Mouse (Mus musculus): ENCODE results near the gene Polr3gl.
A peak's percentile ranks its signal among the peaks of the same experiment; 100 is the strongest.
"Not testable (repeated sequence)": the region's sequence is repeated elsewhere in the genome, so short reads cannot be mapped to it uniquely, and the experiment has no call there.

The Polr3gl gene

DNA sequence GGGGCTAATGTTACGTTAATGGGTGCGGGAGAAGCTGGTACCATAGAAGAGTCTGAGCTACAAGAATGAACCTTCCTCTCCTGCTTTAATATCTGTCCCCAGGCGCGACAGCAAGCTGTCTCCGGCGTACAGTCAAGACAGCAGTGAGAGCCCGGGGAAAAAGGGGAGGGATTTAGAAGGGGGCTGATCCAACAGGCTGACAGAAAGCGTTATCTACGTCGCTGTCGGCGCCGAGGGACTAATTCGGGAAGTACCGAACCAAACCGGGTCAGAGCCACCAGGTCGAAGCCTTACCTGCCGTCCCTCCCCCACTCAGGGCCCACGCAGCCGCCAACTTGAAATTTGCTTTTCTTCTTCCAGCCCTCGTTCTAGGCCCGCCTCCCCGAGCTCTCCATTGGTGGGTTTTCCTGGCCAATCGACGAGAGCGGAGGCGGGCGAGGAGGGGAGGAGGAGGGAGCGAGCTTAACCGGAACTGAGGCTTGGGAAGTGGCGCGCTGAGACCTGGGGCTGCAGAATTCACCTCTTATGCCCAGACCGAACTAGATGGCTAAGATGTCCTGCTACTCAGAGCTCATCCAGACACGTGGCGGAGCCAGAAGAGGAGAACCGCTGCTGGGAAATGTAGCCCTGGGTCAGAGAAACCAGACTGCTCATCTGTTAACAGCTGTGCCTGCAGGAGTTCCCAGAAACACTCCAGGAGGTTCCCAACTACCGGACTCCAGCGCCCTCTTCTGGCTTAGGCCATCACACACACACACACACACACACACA is at the start of gene Polr3gl:
Gene Polr3gl (minus strand): TSS at position 392 of the 771 bp plus-strand sequence.
- peak; percentile 95 to 97 for DNase-seq

DNA sequence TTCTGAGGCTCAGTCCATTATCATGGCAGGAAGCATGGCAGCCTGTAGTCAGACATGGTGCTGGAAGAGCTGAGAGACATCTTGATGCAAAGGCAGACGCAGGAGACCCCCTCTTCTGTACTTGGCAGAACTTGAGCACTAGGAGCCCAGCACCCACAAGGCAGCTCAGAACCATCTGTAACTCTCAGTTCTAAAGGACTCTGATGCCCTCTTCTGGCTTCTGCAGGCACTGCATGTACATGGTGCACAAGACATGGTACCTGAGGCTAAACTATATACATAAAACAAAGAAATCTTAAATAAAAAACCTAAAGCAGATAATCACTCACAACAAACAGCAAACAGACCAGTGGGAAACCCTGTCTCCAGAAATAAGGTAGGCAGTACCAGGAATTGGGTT is 45.2 kb upstream of the Polr3gl start:
- peak; percentile 76 to 78 for DNase-seq

DNA sequence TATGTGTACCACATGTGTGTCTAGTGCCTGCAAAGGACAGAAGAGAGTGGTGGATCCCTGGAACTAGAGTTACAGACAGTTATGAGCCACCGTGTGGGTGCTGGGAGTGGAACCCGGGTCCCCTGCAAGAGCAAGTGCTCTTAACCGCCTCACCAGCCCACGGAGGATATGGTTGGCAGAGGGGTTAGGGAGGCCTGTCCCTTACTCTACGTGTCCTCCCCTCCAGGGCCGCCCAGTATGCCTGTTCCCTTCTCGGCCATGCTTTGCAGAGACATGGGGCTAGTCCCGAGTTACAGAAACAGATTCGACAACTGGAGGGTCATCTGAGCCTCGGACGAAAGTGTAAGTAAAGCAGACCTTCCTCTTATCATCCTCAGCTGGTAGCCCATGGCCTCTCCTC is 42.5 kb upstream of the Polr3gl start:
- peak in 1 of 2 experiments; percentile 12 for DNase-seq

DNA sequence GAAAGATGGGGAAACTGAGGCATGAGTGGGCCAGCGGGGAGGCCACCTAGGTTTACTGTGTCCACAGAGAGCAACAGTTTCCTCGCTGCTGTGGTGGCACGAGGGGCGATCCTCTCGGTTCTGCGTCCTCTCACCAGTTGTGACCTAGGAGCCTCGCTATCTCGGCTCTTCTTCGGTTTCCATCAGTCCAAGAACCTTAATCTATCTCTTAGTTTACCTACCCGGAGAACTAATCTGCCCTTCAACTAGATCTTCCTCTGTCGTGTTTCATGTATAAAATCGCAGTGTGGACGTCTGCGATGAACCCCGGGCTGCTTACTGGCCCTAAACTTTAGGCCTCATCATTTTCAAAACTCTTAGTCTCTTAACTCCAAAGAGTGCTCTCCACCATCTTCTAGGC is 41.9 kb upstream of the Polr3gl start:
- no peak for DNase-seq

DNA sequence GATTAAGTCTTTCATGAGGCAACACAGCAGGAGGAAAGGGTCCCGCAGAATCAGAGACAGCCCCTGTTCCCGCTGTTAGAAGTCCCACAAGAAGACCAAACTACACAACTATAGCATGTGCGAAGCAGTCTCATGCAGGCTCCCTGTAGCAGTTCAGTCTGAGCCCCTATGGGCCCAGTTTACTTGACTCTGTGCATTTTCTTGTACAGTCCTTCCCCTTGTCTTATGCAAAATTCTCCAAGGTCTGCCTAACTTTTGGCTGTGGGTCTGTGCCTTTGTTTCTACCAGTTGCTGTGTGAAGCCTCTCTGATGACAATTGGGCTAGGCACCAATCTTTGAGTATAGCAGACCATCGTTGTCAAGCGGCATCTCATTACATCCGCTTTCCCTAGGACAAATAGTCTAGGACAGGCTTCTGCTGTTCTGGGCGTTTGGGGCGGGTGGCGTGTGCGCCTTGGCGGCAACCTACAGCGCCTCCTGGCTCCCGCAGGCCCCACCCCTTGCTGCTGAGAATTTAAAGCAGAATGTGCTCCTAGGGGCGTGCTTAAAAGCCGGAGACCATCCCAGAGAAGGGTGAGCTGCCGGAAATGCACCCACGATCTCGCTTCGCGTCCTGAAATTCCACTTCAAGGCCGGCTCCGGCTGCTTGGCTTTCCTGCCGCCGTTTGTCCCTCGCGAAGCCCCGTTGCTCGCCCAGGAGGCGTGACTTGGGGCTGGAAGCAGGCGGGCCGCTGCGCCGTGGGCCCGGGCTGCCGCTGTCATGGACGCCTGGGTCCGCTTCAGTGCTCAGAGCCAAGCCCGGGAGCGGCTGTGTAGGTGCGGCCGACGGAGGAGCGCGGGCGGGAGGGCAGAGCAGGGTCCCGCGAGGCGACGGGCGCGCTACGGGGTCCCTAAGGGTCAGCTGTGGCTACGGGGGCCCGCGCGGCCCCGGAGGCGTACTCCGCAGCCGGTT is 41.2 kb upstream of the Polr3gl start, which contains the start of the genes Pex11b and Gm42957:
Gene Pex11b (plus strand): TSS at position 449 of the 952 bp plus-strand sequence.
Gene Gm42957 (plus strand): TSS at position 547 of the 952 bp plus-strand sequence.
- DNase-seq: peak; percentile 94 to 96

DNA sequence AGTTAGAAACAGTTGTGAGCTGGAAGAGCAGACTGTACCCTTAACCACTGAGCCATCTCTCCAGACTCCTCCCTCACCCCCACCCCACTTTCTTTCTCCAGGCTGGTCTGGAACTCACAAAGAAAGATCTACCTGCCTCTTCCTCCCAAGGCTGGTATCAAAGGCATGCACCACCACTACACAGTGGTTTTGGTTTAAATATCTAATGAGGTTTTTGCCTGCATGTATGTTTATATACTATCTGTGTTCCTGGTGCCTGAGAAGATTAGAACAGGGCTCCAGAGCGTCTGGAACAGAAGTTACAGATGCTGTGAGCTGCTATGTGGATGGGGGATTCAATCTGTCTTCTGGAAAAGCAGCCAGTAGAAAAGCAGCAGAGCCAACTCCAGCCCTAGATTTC is 40.0 kb upstream of the Polr3gl start:
- DNase-seq: no peak

DNA sequence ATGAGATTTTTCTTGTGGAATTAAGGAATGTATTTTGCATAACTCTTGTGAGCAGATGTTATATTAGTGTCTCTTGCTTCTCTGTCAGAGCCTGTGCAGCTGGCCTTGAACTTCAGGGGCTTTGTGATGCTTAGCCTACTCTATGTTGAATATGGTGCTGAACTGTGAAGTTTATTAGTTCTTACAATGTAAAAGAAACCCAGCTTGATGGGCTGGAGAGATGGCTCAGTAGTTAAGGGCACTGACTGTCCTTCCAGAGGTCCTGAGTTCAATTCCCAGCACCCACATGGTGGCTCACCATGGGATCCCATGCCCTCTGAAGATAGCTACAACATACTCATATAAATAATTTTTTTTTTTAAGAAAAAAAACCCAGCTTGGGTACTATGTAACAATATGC is 38.1 kb upstream of the Polr3gl start:
- no peak for DNase-seq

DNA sequence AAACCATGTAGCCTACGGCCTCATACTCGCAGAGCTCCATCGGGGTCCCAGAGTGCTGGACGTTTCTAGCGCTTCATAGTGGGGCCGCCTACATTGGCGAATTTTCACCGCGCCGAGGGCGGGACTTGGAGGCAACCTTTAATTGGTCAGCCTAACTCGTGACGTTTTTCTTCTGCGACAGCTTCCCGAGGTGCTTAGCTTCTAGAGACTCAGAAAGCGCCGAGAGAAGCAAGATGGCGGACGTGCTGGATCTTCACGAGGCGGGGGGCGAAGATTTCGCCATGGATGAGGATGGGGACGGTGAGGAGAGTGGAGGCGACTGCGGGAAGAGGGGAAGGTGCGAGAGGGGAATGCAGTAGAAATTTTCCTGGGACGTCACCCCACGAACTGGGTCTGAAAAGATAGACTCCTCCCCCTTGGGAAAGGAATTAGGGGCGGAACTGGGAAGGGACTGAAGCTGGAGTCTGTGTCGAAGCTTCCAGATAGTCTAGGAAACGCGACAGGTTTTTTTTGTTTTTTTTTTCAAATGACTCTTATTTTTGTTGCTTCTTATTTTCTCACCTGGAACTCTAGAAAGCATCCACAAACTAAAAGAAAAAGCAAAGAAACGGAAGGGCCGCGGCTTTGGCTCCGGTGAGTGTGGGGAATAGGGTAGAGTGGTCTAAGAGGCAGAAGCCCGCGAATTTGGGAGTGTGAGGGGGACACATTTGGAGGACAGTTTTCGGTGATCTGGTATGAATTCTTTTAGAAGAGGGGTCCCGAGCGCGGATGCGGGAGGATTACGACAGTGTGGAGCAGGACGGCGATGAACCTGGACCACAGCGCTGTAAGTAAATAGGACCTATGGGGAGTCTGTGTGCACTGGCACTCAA is 36.0 kb upstream of the Polr3gl start, which contains the start of gene Rbm8a:
Gene Rbm8a (plus strand): TSS at position 205 of the 872 bp plus-strand sequence.
- peak; percentile 96 to 97 for DNase-seq

DNA sequence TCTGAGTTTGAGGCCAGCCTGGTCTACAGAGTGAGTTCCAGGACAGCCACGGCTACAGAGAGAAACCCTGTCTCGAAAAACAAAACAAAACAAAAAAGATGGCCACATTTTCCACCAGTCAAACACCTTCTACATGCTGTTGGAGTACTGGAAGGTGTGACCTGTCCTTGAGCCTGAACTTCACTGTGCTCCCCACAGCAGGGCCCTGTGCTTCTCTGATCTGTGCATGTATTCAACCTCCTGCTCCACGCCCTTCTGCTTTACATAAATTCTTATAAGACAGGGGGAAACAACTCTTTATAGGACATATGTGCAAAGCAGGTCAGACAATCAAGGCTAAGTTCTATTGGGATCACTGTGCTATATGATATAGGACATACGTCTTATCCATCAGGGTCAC is 29.2 kb upstream of the Polr3gl start:
- no peak for DNase-seq

DNA sequence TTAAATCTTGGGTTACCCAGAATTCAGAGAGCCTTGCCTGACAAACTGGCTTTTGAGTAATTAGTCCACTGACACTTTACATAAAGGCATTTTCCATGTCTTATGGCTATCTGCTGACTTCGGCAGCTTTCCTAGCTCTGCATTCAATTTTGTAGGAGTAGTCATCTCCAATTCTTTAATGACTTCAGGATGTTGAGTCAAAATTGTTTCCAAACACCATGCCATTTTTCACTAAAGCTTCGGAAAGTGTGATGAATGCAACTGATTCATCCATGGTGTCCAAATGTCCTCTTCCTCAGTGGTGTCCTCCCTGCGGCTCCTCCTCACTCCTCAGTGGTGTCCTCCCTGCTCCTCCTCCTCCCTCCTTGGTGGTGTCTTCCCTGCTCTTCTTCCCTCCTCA is 24.0 kb upstream of the Polr3gl start:
- no peak for DNase-seq

DNA sequence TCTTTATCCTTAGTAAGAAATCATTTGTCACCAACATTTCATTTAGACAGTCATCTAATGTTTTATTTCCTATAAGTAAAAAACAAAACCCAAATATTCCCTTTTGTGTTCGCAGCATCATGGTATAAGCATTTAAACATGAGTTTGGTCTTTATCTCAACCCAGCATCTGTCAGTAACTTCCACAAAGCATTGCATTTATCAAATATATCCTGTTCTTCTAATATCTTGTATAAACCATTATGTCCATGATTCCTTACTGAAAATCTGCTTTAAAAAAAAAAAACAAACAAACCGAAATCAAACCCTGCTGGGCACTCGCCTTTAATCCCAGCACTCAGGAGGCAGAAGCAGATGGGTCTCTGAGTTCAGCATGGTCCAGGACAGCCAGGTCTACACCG is 12.6 kb upstream of the Polr3gl start:
- DNase-seq: no peak

DNA sequence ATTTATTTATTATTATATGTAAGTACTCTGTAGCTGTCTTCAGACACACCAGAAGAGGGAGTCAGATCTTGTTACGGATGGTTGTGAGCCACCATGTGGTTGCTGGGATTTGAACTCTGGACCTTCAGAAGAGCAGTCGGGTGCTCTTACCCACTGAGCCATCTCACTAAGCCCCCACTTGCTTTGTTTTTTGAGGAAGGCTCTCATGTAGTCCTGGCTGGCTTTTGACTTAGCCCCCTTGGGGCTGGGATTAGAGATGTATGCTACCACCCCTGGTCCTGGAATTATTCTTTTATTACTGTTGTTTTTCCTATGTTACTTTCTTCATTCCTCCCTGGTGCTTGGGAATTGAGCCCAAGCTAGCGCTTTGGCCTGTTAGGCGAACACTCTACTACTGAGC is 12.0 kb upstream of the Polr3gl start:
- DNase-seq: not testable (repeated sequence)

DNA sequence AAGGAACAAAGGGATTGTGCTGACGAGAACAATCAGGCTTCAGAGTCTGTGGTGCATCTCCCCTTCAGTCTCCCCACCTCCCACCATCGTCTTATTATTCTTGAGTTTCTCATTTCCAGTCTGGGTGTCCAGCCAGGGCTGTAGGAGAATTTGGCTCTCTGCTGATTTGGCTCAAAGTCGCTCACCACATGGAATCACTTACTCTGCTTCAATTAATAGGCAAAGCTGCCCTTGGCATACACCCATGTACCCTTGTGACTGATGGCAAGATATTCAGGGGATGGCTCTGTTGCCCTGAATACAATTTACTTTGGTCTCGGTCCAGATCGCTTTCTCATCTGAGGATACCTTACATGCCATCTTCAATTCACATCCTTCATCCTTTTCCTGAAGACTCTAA is 9.3 kb upstream of the Polr3gl start:
- peak in 1 of 2 experiments; percentile 14 for DNase-seq

DNA sequence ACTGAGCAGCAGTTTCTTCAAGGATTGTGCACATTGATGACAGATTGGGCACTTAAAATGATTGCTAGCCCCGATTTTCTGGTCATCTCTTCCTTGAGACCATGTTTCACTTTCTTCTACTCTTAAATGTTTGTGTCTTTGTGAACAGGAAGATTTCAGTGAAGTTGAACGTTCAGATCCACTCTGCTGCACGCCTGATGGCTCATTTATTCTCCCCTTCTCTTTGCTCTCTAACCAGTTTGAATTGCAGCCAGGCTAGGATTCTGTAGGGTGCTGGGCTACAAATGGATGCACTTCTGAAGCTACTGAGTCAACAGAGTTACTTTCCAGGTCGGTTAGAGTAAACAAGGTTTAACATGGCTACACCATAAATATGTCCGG is 8.7 kb upstream of the Polr3gl start:
- DNase-seq: no peak

DNA sequence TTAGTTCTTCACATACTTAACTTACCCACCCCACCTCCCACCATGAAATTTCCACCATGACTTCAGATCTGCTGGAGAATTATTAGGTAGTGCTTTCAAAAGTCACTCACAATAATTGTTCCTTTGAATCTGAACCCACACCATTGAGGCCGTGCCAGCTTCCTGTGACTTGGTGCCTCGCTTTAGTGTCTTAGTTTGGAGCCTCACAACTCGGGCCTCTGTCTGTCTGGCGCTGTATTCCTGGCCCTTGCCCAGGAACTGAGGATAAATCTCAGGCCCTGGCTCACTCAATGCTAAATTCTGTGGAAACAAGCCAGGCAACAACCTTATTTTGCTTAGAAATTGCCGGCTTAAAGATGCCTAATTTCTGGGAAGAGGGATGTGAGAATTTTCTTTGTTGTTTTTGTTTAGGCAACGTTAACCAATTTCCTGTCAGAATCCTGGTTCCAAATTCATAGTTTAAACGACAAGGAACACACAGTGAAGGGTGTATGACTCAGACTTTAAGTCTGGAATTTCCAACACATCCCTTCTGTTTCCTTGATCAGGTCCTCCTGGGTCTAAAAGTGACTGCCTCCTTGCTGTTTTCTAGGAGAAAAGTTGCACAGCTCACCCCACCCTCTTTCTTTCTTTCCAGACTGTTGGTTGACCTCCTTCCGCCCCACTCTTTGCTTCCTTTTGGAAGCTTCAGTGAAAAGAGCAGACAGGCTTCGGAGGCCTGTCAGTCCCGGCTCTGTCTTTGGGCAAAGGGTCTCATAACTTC is 8.1 kb upstream of the Polr3gl start:
- peak; percentile 49 to 64 for DNase-seq

DNA sequence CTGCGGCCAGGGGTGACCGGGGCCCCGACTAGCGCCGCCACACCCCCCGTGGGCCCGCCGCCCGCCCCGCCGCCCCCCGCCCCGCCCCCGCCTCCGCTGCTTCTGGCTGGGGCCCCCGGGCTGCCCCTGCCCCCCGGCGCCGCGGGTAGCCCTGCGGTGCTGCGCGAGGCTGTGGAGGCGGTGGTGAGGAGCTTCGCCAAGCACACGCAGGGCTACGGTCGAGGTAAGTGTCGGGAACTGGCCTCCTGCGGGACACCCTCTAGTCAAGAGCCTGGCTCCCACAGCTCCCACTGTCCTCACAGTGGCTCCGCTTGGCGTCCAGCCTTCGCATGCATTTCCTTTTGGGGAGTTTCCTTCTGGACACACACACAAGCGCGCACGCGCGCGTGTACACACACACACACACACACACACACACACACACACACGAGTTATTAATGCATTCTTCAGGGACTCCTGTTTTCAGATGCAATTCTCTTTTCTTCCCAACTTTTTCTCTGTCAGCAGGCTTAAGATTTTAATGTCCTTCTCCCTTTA is 7.3 kb upstream of the Polr3gl start:
- DNase-seq: peak; percentile 82 to 88

DNA sequence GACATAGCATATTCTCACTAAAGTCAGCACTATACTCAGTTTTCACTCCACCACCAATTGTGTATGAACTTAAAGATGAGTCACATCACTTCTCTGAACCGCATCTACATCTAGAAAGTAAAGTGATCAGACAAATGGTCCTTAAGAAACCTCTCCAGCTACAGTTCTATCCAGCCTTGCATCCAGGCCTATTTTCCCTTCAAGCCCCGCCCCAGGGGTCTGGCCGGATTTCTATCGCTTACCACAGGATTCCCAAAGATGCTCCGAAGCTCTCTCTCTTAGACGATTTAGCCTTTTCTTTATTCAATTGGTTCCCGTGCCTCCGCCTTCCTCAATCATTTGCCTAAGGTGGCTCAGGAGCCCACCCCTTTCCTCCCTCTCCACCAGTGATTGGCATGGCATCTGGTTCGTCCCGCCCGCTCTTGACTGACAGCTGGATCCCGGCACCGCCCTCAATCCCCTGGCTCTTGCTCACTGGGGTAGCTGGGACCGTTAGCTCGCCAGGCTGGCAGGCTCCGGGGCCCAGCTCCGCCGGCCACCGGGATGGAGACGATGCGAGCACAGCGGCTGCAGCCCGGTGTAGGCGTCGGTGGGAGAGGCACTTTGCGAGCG is 6.8 kb upstream of the Polr3gl start, which contains the start of gene Lix1l:
Gene Lix1l (plus strand): TSS at position 511 of the 612 bp plus-strand sequence.
- peak; percentile 93 to 96 for DNase-seq

DNA sequence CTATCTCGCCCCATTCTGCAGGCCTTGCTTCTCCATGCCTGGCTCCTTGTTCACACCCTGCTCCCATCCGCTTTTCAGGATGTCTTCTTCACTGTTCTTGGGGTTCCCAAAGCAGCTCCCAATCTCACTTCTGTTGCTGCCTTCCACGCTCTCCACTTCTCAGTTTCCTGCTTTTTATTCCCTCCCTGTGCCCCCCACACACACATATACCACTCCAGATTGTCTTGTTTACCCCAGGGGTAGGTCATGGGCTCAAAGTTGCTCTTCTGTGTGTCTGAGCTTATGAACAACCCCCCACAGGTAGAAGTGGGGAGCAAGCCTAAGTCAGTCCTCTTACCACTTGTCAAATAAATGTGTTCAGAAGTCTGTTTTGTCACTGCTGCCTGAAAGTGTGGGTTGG is 5.4 kb upstream of the Polr3gl start:
- no peak for DNase-seq

DNA sequence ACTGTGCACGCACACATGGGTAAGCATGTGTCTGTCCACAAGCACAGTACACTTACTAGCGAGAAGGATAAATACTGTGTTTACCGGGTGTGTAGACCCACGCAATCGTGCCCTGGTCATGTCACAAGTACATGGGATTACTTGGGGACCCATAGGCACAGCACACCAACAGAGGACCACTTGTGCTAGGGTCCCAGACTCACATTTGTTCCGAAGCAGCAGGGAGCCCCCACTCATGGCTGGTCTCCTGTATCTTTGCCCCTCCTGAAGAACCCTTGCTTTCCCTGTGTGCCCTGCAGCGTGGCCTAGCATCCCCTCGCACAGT is 5.0 kb upstream of the Polr3gl start:
- DNase-seq: peak in 1 of 2 experiments; percentile 4

DNA sequence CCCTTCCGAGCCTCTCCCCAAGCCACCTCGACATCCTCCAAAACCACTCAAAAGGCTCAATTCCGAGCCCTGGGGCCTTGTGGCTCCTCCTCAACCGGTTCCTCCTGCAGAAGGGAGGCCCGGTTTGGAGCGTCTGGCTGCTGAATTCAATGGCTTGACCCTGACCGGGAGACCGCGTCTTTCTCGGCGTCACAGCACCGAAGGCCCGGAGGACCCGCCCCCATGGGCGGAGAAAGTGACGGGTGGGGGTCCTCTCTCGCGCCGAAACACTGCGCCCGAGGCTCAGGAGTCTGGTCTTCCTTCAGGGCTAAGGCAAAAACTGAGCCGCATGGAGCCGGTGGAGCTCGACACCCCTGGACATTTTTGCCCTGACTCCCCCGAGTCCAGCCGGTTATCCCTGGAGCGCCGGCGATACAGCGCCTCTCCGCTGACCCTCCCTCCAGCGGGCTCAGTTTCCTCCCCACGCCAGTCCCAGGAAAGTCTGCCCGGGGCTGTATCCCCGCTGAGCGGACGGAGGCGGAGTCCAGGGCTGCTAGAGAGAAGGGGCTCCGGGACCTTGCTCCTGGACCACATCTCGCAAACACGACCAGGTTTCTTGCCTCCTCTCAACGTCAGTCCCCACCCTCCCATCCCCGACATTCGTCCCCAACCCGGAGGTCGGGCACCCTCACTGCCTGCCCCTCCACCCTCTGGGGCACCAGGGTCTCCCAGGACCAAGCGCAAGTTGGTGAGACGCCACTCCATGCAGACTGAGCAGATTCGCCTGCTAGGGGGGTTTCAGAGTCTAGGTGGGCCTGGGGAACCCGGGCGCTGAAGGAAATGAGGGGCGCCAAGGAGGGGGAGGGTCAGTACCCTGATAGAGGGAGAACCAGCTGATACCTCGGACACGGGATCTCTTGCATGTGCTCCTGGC is 4.4 kb upstream of the Polr3gl start:
- peak; percentile 80 to 82 for DNase-seq

All from kidney, postnatal 4 days (tissue).